Mouse (Mus musculus): Measurements from ENCODE around the gene Traip.
A peak's percentile ranks its signal among the peaks of the same experiment; 100 is the strongest.
"Not testable (repeated sequence)": the region's sequence is repeated elsewhere in the genome, so short reads cannot be mapped to it uniquely, and the experiment has no call there.

Traip gene

GRCm38 (mm10) chr9:108001922-108002770, 52.2 kb downstream of the Traip start, which contains the start of gene Ip6k1:
Gene Ip6k1 (plus strand): TSS chr9:108002501.
- peak; percentile 100 for DNase-seq (ENCODE audit: low spot score)

- DNase-seq (ENCODE audit: low spot score), result no peak
These were observed 53.0 kb downstream of the Traip start for GRCm38 (mm10) chr9:108002778-108003530.

- no peak for DNase-seq (ENCODE audit: low spot score)
These were observed 53.6 kb downstream of the Traip start for GRCm38 (mm10) chr9:108003531-108003890.

GRCm38 (mm10) chr9:108008041-108008440, 58.1 kb downstream of the Traip start:
- DNase-seq (ENCODE audit: low spot score), result no peak

GRCm38 (mm10) chr9:108010385-108010784, 60.4 kb downstream of the Traip start:
- no peak for DNase-seq (ENCODE audit: low spot score)

- DNase-seq (ENCODE audit: low spot score), result not testable (repeated sequence)
These were observed 63.6 kb downstream of the Traip start for GRCm38 (mm10) chr9:108013577-108013976.

- DNase-seq (ENCODE audit: low spot score), result no peak
These were observed 67.2 kb downstream of the Traip start for GRCm38 (mm10) chr9:108017127-108017526.

GRCm38 (mm10) chr9:108020741-108021140, 70.8 kb downstream of the Traip start:
- DNase-seq (ENCODE audit: low spot score), result no peak

All from ovary, adult 18-20 months (tissue).